Mouse (Mus musculus): ENCODE data around the gene Msl2. TPM values are rescaled to one million over a fixed set of nuclear protein-coding genes. Genes with fewer than 3 reads are reported as not detected.

Gene Msl2
- polyA plus RNA-seq, 1 experiment from 2014 or later = 6.7 TPM

- WGBS = 1% methylated on average over 18 of the region's 18 CpGs
- H3K36me3 ChIP-seq = no peaks in the 10 kb centered on the region
- peaks cover 49% of the 10 kb centered on the region for H3K4me1 ChIP-seq
- no peak for ATAC-seq (replicated peaks)
- peak overlapping the region; percentile 72 for H3K4me2 ChIP-seq (replicated peaks)
- 0 out of 2 replicates have a peak overlapping the region, but pooled peaks have one; percentile 2 for H3K27ac ChIP-seq (replicated peaks)
- peak overlapping the region; percentile 100 for H3K9ac ChIP-seq (replicated peaks)
- peak overlapping the region; percentile 93 for H3K4me3 ChIP-seq
- no peaks in the 10 kb centered on the region for H3K9me3 ChIP-seq
- no peaks in the 10 kb centered on the region for H3K27me3 ChIP-seq
These were observed 2.4 kb downstream of the Msl2 start for GRCm38 (mm10) chr9:101076095-101076875.

DNA sequence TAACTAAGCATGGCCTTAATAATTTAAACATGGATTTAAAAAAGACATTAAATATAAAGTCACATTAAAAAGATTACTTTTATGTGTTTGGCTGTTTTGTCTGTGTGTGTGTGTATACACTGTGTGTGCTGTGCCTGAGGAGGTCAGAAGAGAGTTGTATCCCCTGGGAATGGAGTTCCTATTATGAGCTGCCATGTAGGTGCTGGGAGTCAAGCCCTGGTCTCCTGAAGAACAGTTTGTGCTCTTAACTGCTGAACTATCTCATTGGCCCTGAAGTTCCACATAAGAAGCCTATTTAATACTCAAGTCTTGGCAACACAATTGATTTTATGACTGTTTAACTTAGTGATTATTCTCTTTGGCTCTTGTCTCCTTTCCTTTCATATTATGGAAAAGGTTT, 3.6 kb downstream of the Msl2 start:
- H3K27me3 ChIP-seq = no peaks in the 10 kb centered on the region
- H3K4me2 ChIP-seq (replicated peaks) = peak overlapping the region; percentile 72
- ATAC-seq (replicated peaks) = no peak
- H3K9ac ChIP-seq (replicated peaks) = peak overlapping the region; percentile 100
- H3K4me3 ChIP-seq = peak overlapping the region; percentile 93
- H3K36me3 ChIP-seq = no peaks in the 10 kb centered on the region
- peaks cover 50% of the 10 kb centered on the region for H3K4me1 ChIP-seq
- H3K27ac ChIP-seq (replicated peaks) = no peak overlapping the region
- H3K9me3 ChIP-seq = no peaks in the 10 kb centered on the region

GRCm38 (mm10) chr9:101078579-101078978, 4.7 kb downstream of the Msl2 start:
- peaks cover 44% of the 10 kb centered on the region for H3K4me1 ChIP-seq
- ATAC-seq (replicated peaks) = no peak
- WGBS = 74% methylated on average over 4 of the region's 4 CpGs
- H3K4me3 ChIP-seq = peak overlapping the region; percentile 25
- H3K36me3 ChIP-seq = no peaks in the 10 kb centered on the region
- H3K27ac ChIP-seq (replicated peaks) = no peak overlapping the region
- no peaks in the 10 kb centered on the region for H3K9me3 ChIP-seq
- H3K4me2 ChIP-seq (replicated peaks) = peak overlapping the region; percentile 72
- no peak overlapping the region for H3K9ac ChIP-seq (replicated peaks)
- H3K27me3 ChIP-seq = no peaks in the 10 kb centered on the region

GRCm38 (mm10) chr9:101080046-101080685, 6.3 kb downstream of the Msl2 start:
- H3K4me3 ChIP-seq = no peak overlapping the region
- H3K9ac ChIP-seq (replicated peaks) = no peak overlapping the region
- H3K4me1 ChIP-seq = peaks cover 44% of the 10 kb centered on the region
- H3K9me3 ChIP-seq = no peaks in the 10 kb centered on the region
- 42% methylated on average over 3 of the region's 3 CpGs for WGBS
- no peak overlapping the region for H3K4me2 ChIP-seq (replicated peaks)
- H3K27me3 ChIP-seq = no peaks in the 10 kb centered on the region
- H3K27ac ChIP-seq (replicated peaks) = no peak overlapping the region
- no peaks in the 10 kb centered on the region for H3K36me3 ChIP-seq
- ATAC-seq (replicated peaks) = peak; percentile 15; the same call in 1 of the 2 replicates

GRCm38 (mm10) chr9:101083728-101084127, 9.8 kb downstream of the Msl2 start:
- no peak overlapping the region for H3K4me2 ChIP-seq (replicated peaks)
- no peak overlapping the region for H3K4me3 ChIP-seq
- no peaks in the 10 kb centered on the region for H3K36me3 ChIP-seq
- no peak overlapping the region for H3K9ac ChIP-seq (replicated peaks)
- no peak for ATAC-seq (replicated peaks)
- no peaks in the 10 kb centered on the region for H3K27me3 ChIP-seq
- WGBS = 80% methylated on average over 3 of the region's 3 CpGs
- no peaks in the 10 kb centered on the region for H3K9me3 ChIP-seq
- peak overlapping the region; percentile 16; the same call in 1 of the 2 replicates for H3K27ac ChIP-seq (replicated peaks)
- peaks cover 23% of the 10 kb centered on the region for H3K4me1 ChIP-seq

DNA sequence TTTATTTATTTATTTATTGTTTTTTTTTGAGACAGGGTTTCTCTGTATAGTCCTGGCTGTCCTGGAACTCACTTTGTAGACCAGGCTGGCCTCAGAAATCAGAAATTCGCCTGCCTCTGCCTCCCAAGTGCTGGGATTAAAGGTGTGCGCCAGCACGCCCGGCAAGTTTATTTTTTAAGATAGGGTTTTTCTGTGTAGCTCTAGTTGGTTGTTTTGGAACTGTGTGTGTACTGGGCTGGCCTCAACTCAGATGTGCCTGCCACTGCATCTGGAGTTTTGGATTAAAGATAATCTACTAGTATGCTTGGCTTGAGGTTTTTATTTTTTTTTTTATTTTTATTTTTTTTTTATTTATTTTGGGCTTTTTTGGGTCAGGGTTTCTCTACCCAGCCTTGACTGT, 21.5 kb downstream of the Msl2 start:
- Histone ChIP-seq H3K36me3 (peaks cover under 1% of the 10 kb centered on the region; the same call in 1 of the 2 replicates), H3K4me2 (replicated peaks) (no peak overlapping the region), H3K27ac (replicated peaks) (no peak overlapping the region), H3K4me1 (no peaks in the 10 kb centered on the region), H3K4me3 (no peak overlapping the region), H3K9me3 (no peaks in the 10 kb centered on the region), H3K27me3 (no peaks in the 10 kb centered on the region), H3K9ac (replicated peaks) (no peak overlapping the region)
- 97% methylated on average over 4 of the region's 4 CpGs for WGBS
- no peak for ATAC-seq (replicated peaks)

- WGBS = 91% methylated on average over 3 of the region's 3 CpGs
- no peak overlapping the region for H3K4me3 ChIP-seq
- H3K4me1 ChIP-seq = no peaks in the 10 kb centered on the region
- H3K4me2 ChIP-seq (replicated peaks) = no peak overlapping the region
- H3K27ac ChIP-seq (replicated peaks) = no peak overlapping the region
- H3K9ac ChIP-seq (replicated peaks) = no peak overlapping the region
- no peak for ATAC-seq (replicated peaks)
- no peaks in the 10 kb centered on the region for H3K27me3 ChIP-seq
- H3K9me3 ChIP-seq = no peaks in the 10 kb centered on the region
- H3K36me3 ChIP-seq = peaks cover 11% of the 10 kb centered on the region
These were observed 22.6 kb downstream of the Msl2 start for GRCm38 (mm10) chr9:101096461-101096860.

GRCm38 (mm10) chr9:101097542-101097941, 23.6 kb downstream of the Msl2 start:
- Histone ChIP-seq H3K27me3 (no peaks in the 10 kb centered on the region), H3K36me3 (peaks cover 18% of the 10 kb centered on the region), H3K4me2 (replicated peaks) (no peak overlapping the region), H3K4me3 (no peak overlapping the region), H3K9ac (replicated peaks) (no peak overlapping the region), H3K27ac (replicated peaks) (no peak overlapping the region), H3K9me3 (no peaks in the 10 kb centered on the region), H3K4me1 (no peaks in the 10 kb centered on the region)
- WGBS = 73% methylated on average over 1 of the region's 1 CpGs
- ATAC-seq (replicated peaks) = 0 out of 2 replicates have a peak, but pooled peaks have one; percentile 41

- Histone ChIP-seq H3K27me3 (no peaks in the 10 kb centered on the region), H3K4me3 (no peak overlapping the region), H3K9ac (replicated peaks) (no peak overlapping the region), H3K4me2 (replicated peaks) (no peak overlapping the region), H3K9me3 (no peaks in the 10 kb centered on the region), H3K27ac (replicated peaks) (no peak overlapping the region), H3K36me3 (peaks cover 18% of the 10 kb centered on the region), H3K4me1 (no peaks in the 10 kb centered on the region)
- WGBS = 90% methylated on average over 6 of the region's 6 CpGs
- ATAC-seq (replicated peaks) = no peak
These were observed 25.5 kb downstream of the Msl2 start for GRCm38 (mm10) chr9:101099445-101099844.

DNA sequence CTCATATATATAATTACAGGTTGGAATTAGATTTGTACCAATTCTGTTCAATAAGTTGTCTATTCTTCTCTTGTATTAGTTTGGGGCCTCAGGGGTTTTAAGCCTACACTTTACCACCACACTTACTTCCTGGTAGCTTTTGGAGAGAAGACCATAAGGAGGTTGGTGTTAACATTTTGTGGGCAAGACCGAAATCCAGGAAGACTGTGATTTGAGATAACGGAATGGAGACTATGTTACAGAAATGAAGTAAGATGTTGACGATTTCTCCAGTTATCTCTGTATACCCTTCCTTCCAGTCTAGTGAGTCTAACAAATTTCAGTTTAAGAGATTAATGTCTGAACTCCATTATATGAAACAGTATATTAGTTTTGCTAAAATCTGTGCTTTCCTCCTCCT, 26.3 kb downstream of the Msl2 start:
- Histone ChIP-seq H3K9ac (replicated peaks) (no peak overlapping the region), H3K36me3 (peaks cover 22% of the 10 kb centered on the region), H3K27ac (replicated peaks) (no peak overlapping the region), H3K27me3 (no peaks in the 10 kb centered on the region), H3K4me2 (replicated peaks) (no peak overlapping the region), H3K4me1 (no peaks in the 10 kb centered on the region), H3K4me3 (no peak overlapping the region), H3K9me3 (no peaks in the 10 kb centered on the region)
- WGBS = 100% methylated on average over 3 of the region's 3 CpGs
- no peak for ATAC-seq (replicated peaks)

DNA sequence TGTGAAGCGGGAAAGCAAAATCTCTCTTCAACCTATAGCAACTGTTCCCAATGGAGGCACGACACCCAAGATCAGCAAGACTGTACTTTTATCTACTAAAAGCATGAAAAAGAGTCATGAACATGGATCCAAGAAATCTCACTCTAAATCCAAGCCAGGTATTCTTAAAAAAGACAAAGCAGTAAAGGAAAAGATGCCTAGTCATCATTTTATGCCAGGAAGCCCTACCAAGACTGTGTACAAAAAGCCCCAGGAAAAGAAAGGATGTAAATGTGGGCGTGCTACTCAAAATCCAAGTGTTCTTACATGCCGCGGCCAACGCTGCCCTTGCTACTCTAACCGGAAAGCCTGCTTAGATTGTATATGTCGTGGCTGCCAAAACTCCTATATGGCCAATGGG, 27.6 kb downstream of the Msl2 start:
- ATAC-seq (replicated peaks) = no peak
- Histone ChIP-seq H3K4me3 (no peak overlapping the region), H3K9me3 (no peaks in the 10 kb centered on the region), H3K4me2 (replicated peaks) (no peak overlapping the region), H3K9ac (replicated peaks) (no peak overlapping the region), H3K27ac (replicated peaks) (no peak overlapping the region), H3K36me3 (peaks cover 30% of the 10 kb centered on the region), H3K27me3 (no peaks in the 10 kb centered on the region), H3K4me1 (no peaks in the 10 kb centered on the region)
- 96% methylated on average over 8 of the region's 8 CpGs for WGBS

DNA sequence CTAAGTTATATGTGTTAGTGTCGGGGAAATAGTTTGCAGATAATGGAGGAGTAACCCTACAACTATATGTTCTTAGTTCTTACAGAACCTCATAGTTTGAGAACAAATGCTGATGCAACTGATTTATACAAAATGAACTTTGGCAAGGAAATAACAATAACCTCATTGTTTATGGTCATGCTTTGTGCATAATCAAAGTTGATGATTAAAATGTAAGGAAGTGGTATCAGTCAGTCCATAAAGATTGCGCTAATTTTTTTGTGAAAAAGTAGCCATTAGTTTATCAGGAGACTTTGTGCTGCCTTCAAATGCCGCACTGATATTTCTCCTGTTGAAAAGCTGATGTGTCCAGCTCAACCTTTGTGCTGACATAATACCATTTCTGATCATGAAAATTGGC, 28.4 kb downstream of the Msl2 start:
- H3K9me3 ChIP-seq = no peaks in the 10 kb centered on the region
- H3K4me2 ChIP-seq (replicated peaks) = no peak overlapping the region
- no peak for ATAC-seq (replicated peaks)
- WGBS = 94% methylated on average over 3 of the region's 3 CpGs
- peaks cover 36% of the 10 kb centered on the region for H3K36me3 ChIP-seq
- no peak overlapping the region for H3K4me3 ChIP-seq
- no peak overlapping the region for H3K9ac ChIP-seq (replicated peaks)
- no peaks in the 10 kb centered on the region for H3K27me3 ChIP-seq
- no peak overlapping the region for H3K27ac ChIP-seq (replicated peaks)
- H3K4me1 ChIP-seq = no peaks in the 10 kb centered on the region
